Mouse (Mus musculus): ENCODE data around the gene Cs. TPM values are rescaled to one million over a fixed set of nuclear protein-coding genes. Genes with fewer than 3 reads are reported as not detected.

Cs gene
- polyA plus RNA-seq, 1 experiment from 2014 or later: 263 TPM

GRCm38 (mm10) chr10:128374393-128374792, 36.9 kb downstream of the Cs start:
- Histone ChIP-seq H3K4me3 (ENCODE audit: low read depth, low read length) (no peak overlapping the region), H3K9me3 (ENCODE audit: control insufficient read depth, low read length) (no peaks in the 10 kb centered on the region), H3K36me3 (ENCODE audit: control insufficient read depth, insufficient read depth, low read length) (no peaks in the 10 kb centered on the region), H3K27me3 (ENCODE audit: control insufficient read depth, insufficient read depth, low read length) (no peaks in the 10 kb centered on the region), H3K4me2 (ENCODE audit: low read depth, low read length, severe bottlenecking) (no peak overlapping the region), H3K9ac (ENCODE audit: low read length) (no peak overlapping the region), H3K27ac (ENCODE audit: low read depth, low read length) (no peak overlapping the region), H3K4me1 (replicated peaks; ENCODE audit: control insufficient read depth, insufficient read depth, low read length) (peaks cover 12% of the 10 kb centered on the region; the same call in 1 of the 2 replicates)
- no peak for DNase-seq (ENCODE audit: low spot score)
- ATAC-seq (replicated peaks; ENCODE audit: low FRiP score): no peak
- 72% methylated on average over 6 of the region's 6 CpGs for WGBS

GRCm38 (mm10) chr10:128376099-128376454, 38.5 kb downstream of the Cs start:
- DNase-seq (ENCODE audit: low spot score): no peak
- 51% methylated on average over 4 of the region's 4 CpGs for whole genome bisulfite sequencing
- Histone ChIP-seq H3K36me3 (ENCODE audit: control insufficient read depth, insufficient read depth, low read length) (no peaks in the 10 kb centered on the region), H3K9me3 (ENCODE audit: control insufficient read depth, low read length) (no peaks in the 10 kb centered on the region), H3K9ac (ENCODE audit: low read length) (peak overlapping the region; percentile 92; the same call in 1 of the 2 replicates), H3K4me1 (replicated peaks; ENCODE audit: control insufficient read depth, insufficient read depth, low read length) (peaks cover 12% of the 10 kb centered on the region; the same call in 1 of the 2 replicates), H3K27ac (ENCODE audit: low read depth, low read length) (peak overlapping the region; percentile 76), H3K4me2 (ENCODE audit: low read depth, low read length, severe bottlenecking) (peak overlapping the region; percentile 79), H3K4me3 (ENCODE audit: low read depth, low read length) (peak overlapping the region; percentile 67), H3K27me3 (ENCODE audit: control insufficient read depth, insufficient read depth, low read length) (no peaks in the 10 kb centered on the region)
- no peak for ATAC-seq (replicated peaks; ENCODE audit: low FRiP score)

- peaks cover 12% of the 10 kb centered on the region; the same call in 1 of the 2 replicates for H3K4me1 ChIP-seq (replicated peaks; ENCODE audit: control insufficient read depth, insufficient read depth, low read length)
- peak; percentile 92 for DNase-seq (ENCODE audit: low spot score)
- H3K4me2 ChIP-seq (ENCODE audit: low read depth, low read length, severe bottlenecking): peak within 1 kb of the TSS; percentile 79
- no peaks in the 10 kb centered on the region for H3K27me3 ChIP-seq (ENCODE audit: control insufficient read depth, insufficient read depth, low read length)
- H3K9ac ChIP-seq (ENCODE audit: low read length): peak within 1 kb of the TSS; percentile 92
- H3K4me3 ChIP-seq (ENCODE audit: low read depth, low read length): peak within 1 kb of the TSS; percentile 67
- ATAC-seq (replicated peaks; ENCODE audit: low FRiP score): peak; percentile 93
- H3K27ac ChIP-seq (ENCODE audit: low read depth, low read length): peak within 1 kb of the TSS; percentile 76
- no peaks in the 10 kb centered on the region for H3K9me3 ChIP-seq (ENCODE audit: control insufficient read depth, low read length)
- H3K36me3 ChIP-seq (ENCODE audit: control insufficient read depth, insufficient read depth, low read length): peaks cover 1% of the 10 kb centered on the region; the same call in 1 of the 2 replicates
- under 1% methylated on average over 66 of the region's 73 CpGs for WGBS
Measured at GRCm38 (mm10) chr10:128376455-128377211, 39.1 kb downstream of the Cs start, which contains the start of gene Ankrd52. Gene Ankrd52 (plus strand): TSS chr10:128377115.

GRCm38 (mm10) chr10:128377222-128377939, 39.8 kb downstream of the Cs start:
- no peaks in the 10 kb centered on the region for H3K9me3 ChIP-seq (ENCODE audit: control insufficient read depth, low read length)
- peak overlapping the region; percentile 92 for H3K9ac ChIP-seq (ENCODE audit: low read length)
- H3K4me3 ChIP-seq (ENCODE audit: low read depth, low read length): peak overlapping the region; percentile 67
- ATAC-seq (replicated peaks; ENCODE audit: low FRiP score) (peak; percentile 73), DNase-seq (ENCODE audit: low spot score) (peak; percentile 83)
- H3K27me3 ChIP-seq (ENCODE audit: control insufficient read depth, insufficient read depth, low read length): no peaks in the 10 kb centered on the region
- H3K36me3 ChIP-seq (ENCODE audit: control insufficient read depth, insufficient read depth, low read length): peaks cover 7% of the 10 kb centered on the region; the same call in 1 of the 2 replicates
- peak overlapping the region; percentile 79 for H3K4me2 ChIP-seq (ENCODE audit: low read depth, low read length, severe bottlenecking)
- WGBS: under 1% methylated on average over 28 of the region's 47 CpGs
- H3K27ac ChIP-seq (ENCODE audit: low read depth, low read length): peak overlapping the region; percentile 76
- H3K4me1 ChIP-seq (replicated peaks; ENCODE audit: control insufficient read depth, insufficient read depth, low read length): peaks cover 12% of the 10 kb centered on the region; the same call in 1 of the 2 replicates

GRCm38 (mm10) chr10:128377940-128378448, 40.5 kb downstream of the Cs start:
- peak overlapping the region; percentile 79 for H3K4me2 ChIP-seq (ENCODE audit: low read depth, low read length, severe bottlenecking)
- ATAC-seq (replicated peaks; ENCODE audit: low FRiP score): no peak
- H3K9me3 ChIP-seq (ENCODE audit: control insufficient read depth, low read length): no peaks in the 10 kb centered on the region
- peaks cover 12% of the 10 kb centered on the region; the same call in 1 of the 2 replicates for H3K4me1 ChIP-seq (replicated peaks; ENCODE audit: control insufficient read depth, insufficient read depth, low read length)
- peak overlapping the region; percentile 67 for H3K4me3 ChIP-seq (ENCODE audit: low read depth, low read length)
- 61% methylated on average over 14 of the region's 14 CpGs for WGBS
- peak overlapping the region; percentile 92 for H3K9ac ChIP-seq (ENCODE audit: low read length)
- H3K27me3 ChIP-seq (ENCODE audit: control insufficient read depth, insufficient read depth, low read length): no peaks in the 10 kb centered on the region
- DNase-seq (ENCODE audit: low spot score): no peak
- H3K27ac ChIP-seq (ENCODE audit: low read depth, low read length): peak overlapping the region; percentile 76; the same call in 1 of the 2 replicates
- H3K36me3 ChIP-seq (ENCODE audit: control insufficient read depth, insufficient read depth, low read length): peaks cover 13% of the 10 kb centered on the region; the same call in 1 of the 2 replicates

- Histone ChIP-seq H3K9me3 (ENCODE audit: control insufficient read depth, low read length) (no peaks in the 10 kb centered on the region), H3K4me2 (ENCODE audit: low read depth, low read length, severe bottlenecking) (peak overlapping the region; percentile 79; the same call in 1 of the 2 replicates), H3K4me1 (replicated peaks; ENCODE audit: control insufficient read depth, insufficient read depth, low read length) (peaks cover 12% of the 10 kb centered on the region; the same call in 1 of the 2 replicates), H3K4me3 (ENCODE audit: low read depth, low read length) (peak overlapping the region; percentile 67), H3K9ac (ENCODE audit: low read length) (peak overlapping the region; percentile 92), H3K27ac (ENCODE audit: low read depth, low read length) (no peak overlapping the region), H3K27me3 (ENCODE audit: control insufficient read depth, insufficient read depth, low read length) (no peaks in the 10 kb centered on the region), H3K36me3 (ENCODE audit: control insufficient read depth, insufficient read depth, low read length) (peaks cover 14% of the 10 kb centered on the region; the same call in 1 of the 2 replicates)
- WGBS: 83% methylated on average over 3 of the region's 3 CpGs
- DNase-seq (ENCODE audit: low spot score): no peak
- no peak for ATAC-seq (replicated peaks; ENCODE audit: low FRiP score)
Measured at GRCm38 (mm10) chr10:128378462-128378861, 40.9 kb downstream of the Cs start.

GRCm38 (mm10) chr10:128379260-128379659, 41.7 kb downstream of the Cs start:
- Histone ChIP-seq H3K36me3 (ENCODE audit: control insufficient read depth, insufficient read depth, low read length) (peaks cover 20% of the 10 kb centered on the region; the same call in 1 of the 2 replicates), H3K27ac (ENCODE audit: low read depth, low read length) (no peak overlapping the region), H3K4me3 (ENCODE audit: low read depth, low read length) (no peak overlapping the region), H3K9ac (ENCODE audit: low read length) (no peak overlapping the region), H3K27me3 (ENCODE audit: control insufficient read depth, insufficient read depth, low read length) (no peaks in the 10 kb centered on the region), H3K9me3 (ENCODE audit: control insufficient read depth, low read length) (no peaks in the 10 kb centered on the region), H3K4me2 (ENCODE audit: low read depth, low read length, severe bottlenecking) (no peak overlapping the region), H3K4me1 (replicated peaks; ENCODE audit: control insufficient read depth, insufficient read depth, low read length) (peaks cover 12% of the 10 kb centered on the region; the same call in 1 of the 2 replicates)
- no peak for DNase-seq (ENCODE audit: low spot score)
- ATAC-seq (replicated peaks; ENCODE audit: low FRiP score): no peak
- WGBS: 98% methylated on average over 7 of the region's 7 CpGs

- H3K9ac ChIP-seq (ENCODE audit: low read length): no peak overlapping the region
- no peak overlapping the region for H3K27ac ChIP-seq (ENCODE audit: low read depth, low read length)
- peaks cover 23% of the 10 kb centered on the region for H3K36me3 ChIP-seq (ENCODE audit: control insufficient read depth, insufficient read depth, low read length)
- H3K9me3 ChIP-seq (ENCODE audit: control insufficient read depth, low read length): no peaks in the 10 kb centered on the region
- no peaks in the 10 kb centered on the region for H3K27me3 ChIP-seq (ENCODE audit: control insufficient read depth, insufficient read depth, low read length)
- ATAC-seq (replicated peaks; ENCODE audit: low FRiP score) (no peak), DNase-seq (ENCODE audit: low spot score) (no peak)
- peaks cover 12% of the 10 kb centered on the region; the same call in 1 of the 2 replicates for H3K4me1 ChIP-seq (replicated peaks; ENCODE audit: control insufficient read depth, insufficient read depth, low read length)
- H3K4me2 ChIP-seq (ENCODE audit: low read depth, low read length, severe bottlenecking): no peak overlapping the region
- WGBS: 90% methylated on average over 5 of the region's 5 CpGs
- no peak overlapping the region for H3K4me3 ChIP-seq (ENCODE audit: low read depth, low read length)
Measured at GRCm38 (mm10) chr10:128380565-128380964, 43.0 kb downstream of the Cs start.
